Mouse (Mus musculus) E14TG2a.4 (cell line): ENCODE measurements at regions not wholly inside any gene's neighbourhood (a gene's known extent, or its start where the extent isn't known, plus 50 kb on each side); places are given as distances from the start of the nearest gene placed in this dataset.

Source experiments
- CTCF ChIP-seq: conservative IDR thresholded peaks from 2 replicates; pipeline ENCODE4 v1.5.1; 2014; ENCODE audit warnings: low read length
- NANOG ChIP-seq: IDR thresholded peaks from 2 replicates; pipeline ENCODE4 v1.6.1; 2014; ENCODE audit warnings: borderline replicate concordance, low read length, mixed read lengths
- POU5F1 ChIP-seq: IDR thresholded peaks from 2 replicates; pipeline ENCODE4 v1.6.1; 2014; ENCODE audit warnings: low read length, borderline replicate concordance

DNA sequence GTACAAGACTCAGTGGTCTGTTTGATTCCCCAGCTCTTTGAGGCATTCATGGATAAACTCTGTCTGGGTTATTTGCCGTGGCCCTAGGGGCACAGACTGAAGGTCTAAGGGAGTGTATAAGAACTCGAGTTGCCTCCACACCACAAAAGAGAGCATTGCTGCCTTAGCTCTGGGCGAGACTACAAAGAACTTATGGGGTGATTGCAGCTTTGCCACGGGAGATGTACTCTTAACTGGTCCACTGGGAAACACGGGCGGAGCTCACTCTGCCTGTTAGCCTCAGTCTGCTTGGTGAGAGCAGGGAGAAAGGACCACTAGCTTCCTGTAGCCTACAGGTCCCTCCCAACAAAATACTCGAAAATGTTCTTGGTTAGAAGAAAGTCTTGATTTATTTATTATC lies 93.9 kb upstream of the Cnot2 start:
- TF ChIP-seq CTCF (no peak), NANOG (no peak), POU5F1 (no peak)
